Mouse (Mus musculus): ENCODE data around the gene Pdyn. TPM values are rescaled to one million over a fixed set of nuclear protein-coding genes. Genes with fewer than 3 reads are reported as not detected.

The Pdyn gene
- polyA plus RNA-seq, 1 experiment from 2014 or later: not detected

- TF ChIP-seq CTCF (IDR thresholded peaks at IDR 0.05): no peak
- no peak for DNase-seq (ENCODE audit: low read depth, low spot score)
- no peak for ATAC-seq
- POLR2A ChIA-PET: no interaction called here
- in situ Hi-C loops (cut with MboI; ENCODE audit: low pct_unique_long_range_greater_than_20kb): no loop called here
- CTCF ChIA-PET: interaction anchor here (1.3 kb wide), 1 partner anchor 20 kb away, joined by 3 read pairs; no protein-coding TSS in a partner anchor
- H3K27me3 ChIP-seq: no peaks in the 10 kb centered on the region
Measured at GRCm38 (mm10) chr2:129655033-129655432, 44.6 kb downstream of the Pdyn start.

GRCm38 (mm10) chr2:129654233-129654950, 45.3 kb downstream of the Pdyn start:
- no peaks in the 10 kb centered on the region for H3K27me3 ChIP-seq

GRCm38 (mm10) chr2:129653632-129654031, 46.0 kb downstream of the Pdyn start:
- no peak for TF ChIP-seq CTCF (IDR thresholded peaks at IDR 0.05)
- ChIA-PET CTCF (no interaction called here), POLR2A (no interaction called here)
- DNase-seq (ENCODE audit: low read depth, low spot score) (no peak), ATAC-seq (no peak)
- in situ Hi-C loops (cut with MboI; ENCODE audit: low pct_unique_long_range_greater_than_20kb): no loop called here
- no peaks in the 10 kb centered on the region for H3K27me3 ChIP-seq

More at GRCm38 (mm10) chr2:129654233-129654950, 45.3 kb downstream of the Pdyn start:
- POLR2A ChIA-PET: no interaction called here
- no peak for TF ChIP-seq CTCF (IDR thresholded peaks at IDR 0.05)
- CTCF ChIA-PET: interaction anchor here (1.3 kb wide), 1 partner anchor 21 kb away, joined by 3 read pairs; no protein-coding TSS in a partner anchor
- in situ Hi-C loops (cut with MboI; ENCODE audit: low pct_unique_long_range_greater_than_20kb): no loop called here
- DNase-seq (ENCODE audit: low read depth, low spot score) (no peak), ATAC-seq (no peak)

GRCm38 (mm10) chr2:129652616-129653015, 47.0 kb downstream of the Pdyn start:
- in situ Hi-C loops (cut with MboI; ENCODE audit: low pct_unique_long_range_greater_than_20kb): no loop called here
- ChIA-PET POLR2A (no interaction called here), CTCF (no interaction called here)
- no peak for TF ChIP-seq CTCF (IDR thresholded peaks at IDR 0.05)
- no peak for ATAC-seq
- H3K27me3 ChIP-seq: no peaks in the 10 kb centered on the region
- no peak for DNase-seq (ENCODE audit: low read depth, low spot score)

Other genes with a start within 250 kb of the Pdyn start
- gene F830045P16Rik, start 163.2 kb downstream of the Pdyn start, polyA plus RNA-seq (2021): not detected
- gene Sirpa, start 107.0 kb downstream of the Pdyn start, polyA plus RNA-seq (2021): 110 TPM
- gene Stk35, start 100.7 kb upstream of the Pdyn start, polyA plus RNA-seq (2021): 14.2 TPM